Mouse (Mus musculus): ENCODE results near the gene Slc16a12.

Slc16a12 gene

GRCm38 (mm10) chr19:34726254-34726962 is 20.7 kb downstream of the Slc16a12 start:
- no peak for DNase-seq

DNA sequence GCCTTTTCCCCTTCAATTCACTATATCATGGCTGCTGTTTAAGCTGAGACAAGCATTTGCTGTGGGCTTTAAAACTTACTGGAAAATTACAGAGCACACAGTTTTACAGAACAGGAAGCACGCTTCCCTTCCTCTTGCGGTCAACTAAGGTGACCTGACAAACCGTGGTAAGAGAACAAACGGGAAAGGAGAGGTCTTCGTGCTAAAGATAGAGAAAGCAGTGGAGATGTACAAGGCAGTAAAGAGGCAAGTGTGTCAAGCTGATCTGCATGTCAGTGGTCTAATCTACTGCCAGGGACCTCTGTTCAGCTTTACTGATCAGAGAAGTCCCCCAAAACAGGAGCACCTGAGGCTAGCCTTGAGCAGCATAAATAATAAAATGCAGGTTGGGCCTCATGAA is 21.7 kb downstream of the Slc16a12 start:
- no peak for DNase-seq

DNA sequence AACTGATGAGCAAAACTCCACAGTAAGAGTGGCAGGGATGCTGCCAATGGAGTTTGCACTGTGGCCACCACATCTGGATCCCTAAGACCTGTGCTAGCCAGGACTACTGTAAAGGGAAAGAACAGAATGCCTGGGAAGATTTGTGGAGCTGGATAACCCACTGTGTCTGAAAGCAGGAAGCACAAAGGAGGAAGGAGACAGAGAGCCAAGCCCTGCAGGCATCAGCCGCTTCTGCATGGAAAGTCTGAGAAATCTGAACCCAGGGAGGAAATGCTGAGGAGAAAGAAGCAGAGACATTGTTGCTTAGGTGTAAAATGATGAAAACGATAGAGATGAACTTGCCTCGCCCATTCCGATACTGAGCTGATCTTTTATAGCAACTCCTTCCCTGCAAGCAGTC is 22.5 kb downstream of the Slc16a12 start:
- no peak for DNase-seq

DNA sequence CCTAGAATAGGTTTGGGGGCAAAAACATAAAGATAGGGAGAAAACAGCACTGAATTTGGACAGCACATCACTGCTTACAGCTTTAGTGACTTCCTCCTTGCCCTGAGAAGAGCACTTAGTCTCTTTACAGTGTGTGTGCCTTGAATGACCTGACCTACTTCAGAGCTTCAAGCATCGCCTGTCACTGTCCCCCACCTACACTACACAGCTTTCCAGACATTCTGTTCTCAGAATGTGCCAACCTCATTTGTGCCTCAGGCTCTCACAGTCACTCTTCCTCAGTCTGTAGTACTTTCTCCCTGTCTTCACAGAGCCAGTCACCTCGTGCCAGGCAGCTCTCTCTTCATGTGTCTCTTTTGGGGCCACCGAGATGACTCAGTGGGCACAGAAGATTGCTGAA is 24.5 kb downstream of the Slc16a12 start:
- DNase-seq, result peak in 1 of 2 experiments; percentile 3

DNA sequence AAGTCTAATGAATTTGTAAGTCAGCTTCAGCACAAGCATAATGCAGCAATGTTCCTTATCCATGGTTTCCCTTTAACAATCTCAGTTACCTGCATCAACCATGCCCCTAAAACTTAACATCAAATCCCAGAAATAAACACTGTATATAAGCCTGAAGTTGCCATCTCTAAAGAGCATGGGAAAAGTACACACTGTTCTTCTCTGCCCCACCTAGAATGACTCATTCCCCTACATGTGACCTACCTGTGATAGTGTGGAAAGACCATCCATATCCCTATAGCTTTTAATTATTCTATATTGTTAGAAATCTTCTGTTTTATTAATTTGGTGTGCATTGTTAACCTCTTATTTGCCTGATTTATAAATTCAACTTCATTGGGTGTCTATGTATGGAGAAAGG is 27.0 kb downstream of the Slc16a12 start:
- no peak for DNase-seq

- no peak for DNase-seq
Measured at GRCm38 (mm10) chr19:34718963-34719362, 28.1 kb downstream of the Slc16a12 start.

DNA sequence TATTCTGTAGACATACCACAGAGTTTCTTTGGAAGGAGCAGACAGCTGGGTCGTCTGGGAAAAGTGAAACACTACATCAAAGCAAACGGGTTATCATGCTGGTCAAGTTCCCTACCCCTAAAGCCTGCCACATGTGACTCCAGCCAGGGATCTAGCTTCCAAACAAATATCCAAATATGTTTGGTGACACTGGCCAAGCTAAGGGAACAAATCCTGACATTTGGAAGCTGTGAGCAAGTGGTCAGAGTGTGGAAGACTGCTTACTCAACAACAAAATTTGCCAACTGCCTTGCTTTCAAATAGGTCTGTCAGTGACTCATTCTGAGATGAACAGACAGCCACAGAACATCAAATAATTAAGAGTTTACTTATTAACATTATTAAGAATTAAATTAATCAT is 28.6 kb downstream of the Slc16a12 start:
- DNase-seq, result no peak

DNA sequence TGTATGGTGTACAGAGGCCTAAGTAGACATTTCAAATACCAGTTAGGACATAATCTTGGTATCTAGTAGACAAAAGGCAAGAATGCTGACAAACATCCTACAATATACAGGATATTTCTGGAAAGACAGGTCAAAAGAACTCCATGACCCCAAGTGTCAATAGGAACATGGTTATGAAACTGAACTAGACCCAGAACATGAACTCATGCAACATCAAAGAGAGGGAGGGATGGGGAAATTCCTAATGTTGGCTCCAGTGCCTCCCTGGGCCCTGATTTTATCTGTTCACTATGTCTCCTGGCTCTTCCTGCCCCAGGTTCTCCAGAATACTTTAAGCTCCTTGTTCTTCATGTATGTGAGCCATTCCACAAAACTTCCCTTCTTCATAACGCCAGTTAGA is 31.2 kb downstream of the Slc16a12 start:
- no peak for DNase-seq

DNA sequence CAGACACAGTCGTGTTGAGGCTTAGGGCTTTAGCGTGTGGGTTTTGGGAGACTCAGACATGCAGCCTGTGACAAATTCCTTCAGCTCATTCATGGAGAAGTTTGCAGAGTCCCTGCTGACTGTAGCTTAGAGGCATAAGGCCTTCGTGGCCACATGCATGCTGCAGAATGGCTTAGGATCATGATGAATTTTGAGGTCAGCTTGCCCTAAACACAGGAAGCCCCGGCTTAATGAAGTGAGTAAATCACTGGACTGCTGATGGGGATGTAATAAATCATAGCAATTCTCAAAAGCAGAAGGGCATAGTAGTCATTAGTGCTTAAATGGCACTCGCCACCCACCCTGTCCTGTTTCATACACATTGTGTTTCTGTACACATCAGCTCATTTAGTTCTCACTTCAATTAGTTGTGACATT is 32.8 kb downstream of the Slc16a12 start:
- DNase-seq, result no peak

DNA sequence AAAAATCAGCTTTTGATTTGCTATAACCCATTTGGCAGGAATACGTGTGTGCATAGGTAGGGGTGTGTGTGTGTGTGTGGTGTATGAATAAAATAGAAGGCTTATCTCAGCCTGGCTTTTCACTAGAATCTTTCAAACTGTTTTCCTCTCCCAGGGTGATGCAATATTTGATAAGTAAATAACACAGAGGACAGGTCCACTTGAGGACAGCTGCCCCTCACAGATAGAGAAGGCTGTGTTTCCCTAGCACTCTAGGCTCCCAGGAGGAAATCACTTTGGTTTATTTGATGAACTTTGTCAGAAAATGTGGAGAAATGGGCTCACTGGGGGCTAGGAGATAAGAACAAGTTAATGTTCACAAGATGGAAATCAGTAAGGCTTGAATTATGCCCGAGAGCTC is 35.0 kb downstream of the Slc16a12 start:
- no peak for DNase-seq

GRCm38 (mm10) chr19:34708221-34708620 is 38.9 kb downstream of the Slc16a12 start:
- DNase-seq, result no peak

DNA sequence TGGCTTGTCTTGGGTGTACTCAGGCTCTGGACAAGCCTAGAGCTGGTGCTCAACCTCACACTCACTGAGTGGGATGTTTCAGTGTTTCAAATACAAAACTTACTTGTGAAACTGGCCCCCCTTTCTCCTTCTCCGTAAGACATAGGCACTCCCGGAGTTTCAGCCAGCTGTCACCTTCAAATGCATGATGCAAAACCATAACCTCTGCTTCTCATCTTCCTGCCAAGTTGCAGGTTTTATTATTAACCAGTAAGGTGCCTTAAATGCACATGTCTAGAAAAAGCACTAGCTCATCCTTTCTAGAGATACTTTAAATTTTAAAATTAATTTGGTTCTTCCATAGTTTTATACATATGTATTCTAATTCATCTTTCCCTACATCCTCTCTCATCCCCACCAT is 39.5 kb downstream of the Slc16a12 start:
- DNase-seq, result no peak

DNA sequence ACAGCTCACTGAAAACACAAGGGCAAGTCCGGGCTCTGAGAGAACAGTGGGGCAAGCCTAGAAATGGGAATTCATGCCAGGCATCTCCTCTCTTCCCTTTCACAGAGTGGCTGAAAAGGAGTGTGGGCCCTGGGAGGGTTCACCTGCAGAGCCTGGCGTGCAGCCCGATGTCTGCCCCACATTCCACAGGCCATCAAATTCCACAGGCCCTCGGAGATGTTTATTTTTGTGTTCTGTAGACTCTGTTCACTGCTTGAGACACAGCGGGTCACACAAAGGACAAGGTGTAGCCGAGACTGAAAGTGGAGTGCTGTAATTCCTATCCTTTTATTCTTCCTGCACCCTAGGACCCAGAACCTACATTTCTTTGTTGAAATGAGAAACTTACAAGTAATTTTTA is 40.8 kb downstream of the Slc16a12 start:
- peak in 1 of 2 experiments; percentile 4 for DNase-seq

DNA sequence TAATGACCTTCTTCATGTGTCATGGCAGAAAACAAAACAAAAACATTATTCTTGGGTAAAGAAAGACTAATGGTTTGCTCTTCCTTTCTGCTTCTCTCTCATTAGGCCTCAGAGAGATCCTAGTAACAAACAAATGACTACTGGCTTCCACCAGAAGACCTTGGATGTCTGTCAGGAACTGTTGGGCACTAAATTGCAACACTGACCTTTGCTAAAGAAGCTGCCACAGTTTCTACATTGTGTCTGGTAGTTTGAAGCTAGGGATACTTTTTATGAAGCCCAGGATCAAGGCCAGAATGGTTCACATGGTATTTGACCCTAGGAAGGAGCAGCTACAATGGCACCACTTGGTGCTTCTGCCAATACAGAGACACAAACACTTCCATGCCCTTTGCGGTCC is 41.9 kb downstream of the Slc16a12 start:
- DNase-seq, result no peak

- DNase-seq, result no peak
Measured at GRCm38 (mm10) chr19:34699300-34699699, 47.8 kb downstream of the Slc16a12 start.

DNA sequence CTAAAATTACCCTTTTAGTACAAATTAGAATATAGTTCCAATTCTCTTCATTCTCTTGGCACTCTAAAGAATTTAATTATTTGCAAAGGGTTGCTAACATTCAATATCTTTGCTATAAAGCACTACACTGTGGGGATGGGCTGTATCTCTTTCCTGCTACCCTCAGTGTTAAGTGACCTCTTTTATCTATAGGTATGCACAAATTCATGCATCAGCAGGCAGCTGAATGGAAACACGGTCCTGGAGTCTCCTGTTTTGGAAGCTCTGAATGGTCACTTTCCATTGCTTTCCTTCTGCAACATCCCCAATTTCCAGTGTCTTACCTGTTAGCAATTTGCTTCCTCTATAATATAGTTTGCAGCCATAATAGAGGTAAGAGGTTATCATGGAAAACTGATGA is 48.2 kb downstream of the Slc16a12 start:
- DNase-seq, result no peak

DNA sequence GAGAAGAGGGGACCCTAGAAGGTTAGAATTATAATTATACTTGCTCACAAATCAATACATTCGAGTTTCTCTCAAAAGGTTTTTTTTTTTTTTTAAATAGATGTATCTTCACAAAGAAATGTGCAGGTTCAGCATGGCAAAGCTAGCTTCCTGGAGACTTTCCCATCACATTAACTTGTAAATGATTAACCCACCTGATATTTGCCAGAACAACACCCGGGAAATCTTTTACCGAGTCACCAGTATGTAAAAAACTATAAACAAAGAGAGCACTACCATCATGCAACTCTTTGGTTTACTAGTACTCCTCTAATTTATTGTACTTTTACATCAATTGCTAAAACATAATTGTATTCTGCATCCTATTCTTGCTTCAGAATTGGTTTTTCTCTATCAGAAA is 48.7 kb downstream of the Slc16a12 start:
- DNase-seq, result no peak

DNA sequence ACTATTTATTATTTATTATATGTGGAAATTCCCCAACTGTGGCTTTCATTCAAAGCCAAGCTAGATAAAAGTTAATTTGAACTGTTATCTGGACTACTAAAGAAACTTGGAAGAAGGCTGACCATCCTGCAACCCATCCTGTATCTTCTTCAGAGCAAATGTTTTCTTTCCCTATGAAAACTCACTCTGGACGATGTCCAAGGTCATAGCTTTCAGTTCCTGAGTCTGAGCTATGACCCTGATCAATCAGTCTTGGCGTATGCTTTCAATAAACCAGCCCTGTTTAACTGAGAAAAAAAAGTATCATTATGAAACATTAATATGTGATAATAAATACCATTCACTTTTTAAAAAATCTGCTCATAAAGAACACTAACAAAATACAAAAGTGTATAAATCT is 49.6 kb downstream of the Slc16a12 start:
- no peak for DNase-seq

DNA sequence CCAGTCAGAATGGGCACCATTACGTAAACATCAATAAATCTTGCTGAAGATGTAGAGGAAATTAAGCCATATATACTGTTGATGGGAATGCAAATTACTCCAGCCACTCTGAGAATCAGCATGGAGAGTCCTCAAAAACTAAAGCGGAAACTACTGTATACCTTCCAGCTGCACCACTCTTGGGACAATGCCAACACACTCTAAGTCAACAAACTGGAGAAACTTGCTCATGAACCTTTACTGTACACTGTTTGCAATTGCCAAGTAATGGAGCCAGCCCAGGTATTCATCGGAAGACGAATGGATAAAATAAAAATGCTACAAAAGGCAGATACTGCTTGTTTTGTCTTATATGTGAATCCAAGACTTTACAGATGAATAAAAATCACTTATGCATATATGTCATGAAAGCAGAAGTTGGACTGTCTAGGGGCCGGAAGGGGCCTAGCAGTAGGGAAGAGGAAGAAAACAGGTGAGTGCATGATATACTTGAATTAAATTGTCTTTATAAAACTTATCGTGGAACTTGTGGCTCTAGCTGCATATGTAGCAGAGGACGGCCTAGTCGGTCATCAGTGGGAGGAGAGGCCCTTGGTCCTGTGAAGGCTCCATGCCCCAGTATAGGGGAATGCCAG is 50.6 kb downstream of the Slc16a12 start:
- no peak for DNase-seq

GRCm38 (mm10) chr19:34691402-34691801 is 55.7 kb downstream of the Slc16a12 start:
- no peak for DNase-seq

GRCm38 (mm10) chr19:34685530-34685929 is 61.6 kb downstream of the Slc16a12 start:
- no peak for DNase-seq

- DNase-seq, result peak; percentile 30 to 36
Measured at GRCm38 (mm10) chr19:34684857-34685256, 62.2 kb downstream of the Slc16a12 start.

DNA sequence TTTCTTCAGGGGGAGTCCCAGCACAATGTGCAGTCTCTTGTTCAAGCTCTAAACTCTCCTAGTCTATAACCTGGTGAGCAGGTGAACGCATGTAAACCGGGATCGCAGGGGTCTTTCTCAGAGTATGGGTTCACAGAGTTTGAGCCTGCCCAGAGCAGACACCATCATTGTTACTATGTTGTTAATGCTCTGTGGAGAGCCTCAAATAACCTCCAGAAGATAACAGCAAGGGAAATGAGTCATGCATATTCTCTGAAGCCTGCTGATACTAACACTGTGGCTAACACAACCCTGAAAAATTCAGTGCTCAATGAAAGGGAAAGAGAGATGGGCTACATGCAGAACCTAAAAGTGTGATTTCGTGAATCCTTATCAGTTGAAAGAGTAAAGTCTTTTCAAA is 68.7 kb downstream of the Slc16a12 start:
- DNase-seq, result no peak

GRCm38 (mm10) chr19:34673476-34673875 is 73.6 kb downstream of the Slc16a12 start:
- peak; percentile 34 to 39 for DNase-seq

DNA sequence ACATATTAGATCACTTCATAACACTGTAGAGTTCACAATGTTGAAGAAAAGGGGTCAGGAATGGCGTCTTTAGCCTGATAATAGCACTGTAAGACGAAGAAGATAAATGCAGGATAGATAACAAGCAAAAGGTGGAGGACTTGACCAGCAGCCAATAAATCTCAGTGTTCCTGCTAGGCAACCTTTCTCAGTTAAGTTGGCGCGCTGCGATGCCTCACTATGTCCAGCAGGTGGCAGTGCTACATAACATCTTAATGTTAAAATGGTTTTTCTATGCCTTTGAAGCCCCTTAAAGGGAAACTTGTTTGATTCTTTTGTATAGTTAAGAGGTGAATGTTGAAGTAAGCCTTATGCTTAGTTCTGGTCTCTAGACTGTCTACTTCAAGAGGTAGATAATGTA is 81.0 kb downstream of the Slc16a12 start:
- peak; percentile 58 to 74 for DNase-seq
